Mouse (Mus musculus): Measurements from ENCODE around the gene Akt3. TPM values are rescaled to one million over a fixed set of nuclear protein-coding genes. Genes with fewer than 3 reads are reported as not detected.

The Akt3 gene
- polyA plus RNA-seq, 1 experiment from 2014 or later = 12.0 TPM

GRCm38 (mm10) chr1:176997711-176998689 is 260.0 kb downstream of the Akt3 start:
- Histone ChIP-seq H3K4me3 (ENCODE audit: inconsistent target) (no peak overlapping the region), H3K36me3 (ENCODE audit: inconsistent target) (no peaks in the 10 kb centered on the region), H3K27ac (no peak overlapping the region), H3K79me2 (ENCODE audit: inconsistent target) (no peaks in the 10 kb centered on the region)
- 96% methylated on average over 33 of the region's 33 CpGs for WGBS (ENCODE audit: missing documents)

GRCm38 (mm10) chr1:176997254-176997653 is 260.7 kb downstream of the Akt3 start:
- Histone ChIP-seq H3K36me3 (ENCODE audit: inconsistent target) (no peaks in the 10 kb centered on the region), H3K4me3 (ENCODE audit: inconsistent target) (no peak overlapping the region; the same call in 1 of the 2 replicates), H3K27ac (peak overlapping the region; percentile 37), H3K79me2 (ENCODE audit: inconsistent target) (no peaks in the 10 kb centered on the region)
- WGBS (ENCODE audit: missing documents) = 90% methylated on average over 6 of the region's 6 CpGs

GRCm38 (mm10) chr1:176996630-176997201 is 261.3 kb downstream of the Akt3 start:
- 11% methylated on average over 16 of the region's 16 CpGs for WGBS (ENCODE audit: missing documents)
- Histone ChIP-seq H3K79me2 (ENCODE audit: inconsistent target) (no peaks in the 10 kb centered on the region), H3K4me3 (ENCODE audit: inconsistent target) (no peak overlapping the region; the same call in 1 of the 2 replicates), H3K36me3 (ENCODE audit: inconsistent target) (no peaks in the 10 kb centered on the region), H3K27ac (peak overlapping the region; percentile 37)

- Histone ChIP-seq H3K27ac (peak overlapping the region; percentile 37), H3K4me3 (ENCODE audit: inconsistent target) (no peak overlapping the region), H3K79me2 (ENCODE audit: inconsistent target) (no peaks in the 10 kb centered on the region), H3K36me3 (ENCODE audit: inconsistent target) (no peaks in the 10 kb centered on the region)
- 85% methylated on average over 3 of the region's 3 CpGs for WGBS (ENCODE audit: missing documents)
These were observed 261.8 kb downstream of the Akt3 start for GRCm38 (mm10) chr1:176996166-176996565.

- WGBS (ENCODE audit: missing documents) = 91% methylated on average over 4 of the region's 4 CpGs
- Histone ChIP-seq H3K79me2 (ENCODE audit: inconsistent target) (no peaks in the 10 kb centered on the region), H3K4me3 (ENCODE audit: inconsistent target) (no peak overlapping the region), H3K27ac (no peak overlapping the region), H3K36me3 (ENCODE audit: inconsistent target) (no peaks in the 10 kb centered on the region)
These were observed 262.6 kb downstream of the Akt3 start for GRCm38 (mm10) chr1:176995419-176995775.

GRCm38 (mm10) chr1:176994707-176995418 is 263.1 kb downstream of the Akt3 start:
- Histone ChIP-seq H3K79me2 (ENCODE audit: inconsistent target) (no peaks in the 10 kb centered on the region), H3K4me3 (ENCODE audit: inconsistent target) (no peak overlapping the region), H3K36me3 (ENCODE audit: inconsistent target) (no peaks in the 10 kb centered on the region), H3K27ac (no peak overlapping the region)
- 82% methylated on average over 11 of the region's 11 CpGs for whole genome bisulfite sequencing (ENCODE audit: missing documents)

GRCm38 (mm10) chr1:176994087-176994486 is 263.9 kb downstream of the Akt3 start:
- Histone ChIP-seq H3K36me3 (ENCODE audit: inconsistent target) (no peaks in the 10 kb centered on the region), H3K79me2 (ENCODE audit: inconsistent target) (no peaks in the 10 kb centered on the region), H3K4me3 (ENCODE audit: inconsistent target) (no peak overlapping the region), H3K27ac (no peak overlapping the region)
- WGBS (ENCODE audit: missing documents) = 35% methylated on average over 7 of the region's 7 CpGs

- H3K27ac ChIP-seq = no peak overlapping the region
- whole genome bisulfite sequencing (ENCODE audit: missing documents) = 35% methylated on average over 18 of the region's 18 CpGs
- no peaks in the 10 kb centered on the region for H3K79me2 ChIP-seq (ENCODE audit: inconsistent target)
- H3K36me3 ChIP-seq (ENCODE audit: inconsistent target) = no peaks in the 10 kb centered on the region
- no peak overlapping the region for H3K4me3 ChIP-seq (ENCODE audit: inconsistent target)
These were observed 264.6 kb downstream of the Akt3 start for GRCm38 (mm10) chr1:176993141-176994010.

GRCm38 (mm10) chr1:176992517-176992916 is 265.5 kb downstream of the Akt3 start:
- 94% methylated on average over 8 of the region's 8 CpGs for WGBS (ENCODE audit: missing documents)
- no peaks in the 10 kb centered on the region for H3K36me3 ChIP-seq (ENCODE audit: inconsistent target)
- no peak overlapping the region for H3K4me3 ChIP-seq (ENCODE audit: inconsistent target)
- H3K27ac ChIP-seq = no peak overlapping the region
- no peaks in the 10 kb centered on the region for H3K79me2 ChIP-seq (ENCODE audit: inconsistent target)

- Histone ChIP-seq H3K27ac (no peak overlapping the region), H3K36me3 (ENCODE audit: inconsistent target) (no peaks in the 10 kb centered on the region)
- 79% methylated on average over 4 of the region's 4 CpGs for WGBS (ENCODE audit: missing documents)
These were observed 266.5 kb downstream of the Akt3 start for GRCm38 (mm10) chr1:176991473-176991872.

GRCm38 (mm10) chr1:176986990-176987740 is 270.8 kb downstream of the Akt3 start:
- no peaks in the 10 kb centered on the region for H3K79me2 ChIP-seq (ENCODE audit: inconsistent target)
- WGBS (ENCODE audit: missing documents) = 89% methylated on average over 6 of the region's 6 CpGs
- H3K36me3 ChIP-seq (ENCODE audit: inconsistent target) = no peaks in the 10 kb centered on the region

More at GRCm38 (mm10) chr1:176991473-176991872, 266.5 kb downstream of the Akt3 start:
- H3K79me2 ChIP-seq (ENCODE audit: inconsistent target) = no peaks in the 10 kb centered on the region
- no peak overlapping the region for H3K4me3 ChIP-seq (ENCODE audit: inconsistent target)

GRCm38 (mm10) chr1:176986275-176986674 is 271.7 kb downstream of the Akt3 start:
- Histone ChIP-seq H3K27ac (no peak overlapping the region), H3K79me2 (ENCODE audit: inconsistent target) (no peaks in the 10 kb centered on the region)
- 27% methylated on average over 6 of the region's 6 CpGs for WGBS (ENCODE audit: missing documents)

More at GRCm38 (mm10) chr1:176986990-176987740, 270.8 kb downstream of the Akt3 start:
- H3K4me3 ChIP-seq (ENCODE audit: inconsistent target) = no peak overlapping the region
- H3K27ac ChIP-seq = no peak overlapping the region

GRCm38 (mm10) chr1:176985691-176986090 is 272.3 kb downstream of the Akt3 start:
- Histone ChIP-seq H3K4me3 (ENCODE audit: inconsistent target) (no peak overlapping the region), H3K27ac (no peak overlapping the region), H3K79me2 (ENCODE audit: inconsistent target) (no peaks in the 10 kb centered on the region), H3K36me3 (ENCODE audit: inconsistent target) (no peaks in the 10 kb centered on the region)
- 83% methylated on average over 6 of the region's 6 CpGs for WGBS (ENCODE audit: missing documents)

More at GRCm38 (mm10) chr1:176986275-176986674, 271.7 kb downstream of the Akt3 start:
- H3K36me3 ChIP-seq (ENCODE audit: inconsistent target) = no peaks in the 10 kb centered on the region
- no peak overlapping the region for H3K4me3 ChIP-seq (ENCODE audit: inconsistent target)
